Mouse (Mus musculus) embryonic fibroblast, embryonic 13.5 days (primary cell): ENCODE measurements around the gene Zfp819. TPM values are rescaled to one million over a fixed set of nuclear protein-coding genes. Genes with fewer than 3 reads are reported as not detected.

ENCODE experiments used
- H3K27ac ChIP-seq: 2 replicates; pipeline ENCODE4 v1.5.1; 2012; ENCODE audit warnings: low read length, control low read depth, inconsistent platforms; ENCODE audit not compliant: insufficient read depth
- H3K4me1 ChIP-seq: 2 replicates; pipeline ENCODE4 v1.6.1; 2011; ENCODE audit warnings: low read length; ENCODE audit not compliant: control insufficient read depth, insufficient read depth
- H3K4me3 ChIP-seq: 2 replicates; pipeline ENCODE4 v1.5.1; 2011; ENCODE audit warnings: mild to moderate bottlenecking, control low read depth, low read length; ENCODE audit not compliant: insufficient read depth
- CTCF ChIP-seq: IDR thresholded peaks from 2 replicates; pipeline ENCODE4 v1.5.1; 2011; ENCODE audit warnings: mild to moderate bottlenecking, control low read depth, low read length, moderate library complexity, borderline replicate concordance; ENCODE audit not compliant: insufficient read depth
- POLR2A ChIP-seq: IDR thresholded peaks from 2 replicates; pipeline ENCODE4 v1.6.1; 2011; ENCODE audit warnings: low read depth, mild to moderate bottlenecking, control low read depth, low read length, moderate library complexity
- polyA plus RNA-seq: library from polyadenylated mRNA; stranded (reverse); fragments of >200 nt; gene quantifications from 2 replicates; pipeline ENCODE4 v1.2.4, GENCODE M21; 2011; ENCODE audit warnings: low read depth; ENCODE audit not compliant: missing spikeins, insufficient read length

Gene Zfp819
- polyA plus RNA-seq, 1 experiment = not detected

GRCm38 (mm10) chr7:43607743-43608287 is 846 bp downstream of the Zfp819 start:
- H3K4me1 ChIP-seq = no peaks in the 10 kb centered on the region
- no peak overlapping the region for H3K4me3 ChIP-seq
- TF ChIP-seq CTCF (no peak), POLR2A (no peak)
- H3K27ac ChIP-seq = no peak overlapping the region

GRCm38 (mm10) chr7:43608316-43608824 is 1.4 kb downstream of the Zfp819 start:
- H3K27ac ChIP-seq = no peak overlapping the region
- no peaks in the 10 kb centered on the region for H3K4me1 ChIP-seq
- no peak overlapping the region for H3K4me3 ChIP-seq
- TF ChIP-seq POLR2A = no peak
- no peak for TF ChIP-seq CTCF

GRCm38 (mm10) chr7:43613816-43614551 is 7.0 kb downstream of the Zfp819 start:
- Histone ChIP-seq H3K4me3 (no peak overlapping the region), H3K4me1 (no peaks in the 10 kb centered on the region), H3K27ac (no peak overlapping the region)
- no peak for TF ChIP-seq CTCF
- TF ChIP-seq POLR2A = no peak

- Histone ChIP-seq H3K27ac (no peak overlapping the region), H3K4me3 (no peak overlapping the region), H3K4me1 (no peaks in the 10 kb centered on the region)
- TF ChIP-seq POLR2A (no peak), CTCF (no peak)
Observed at GRCm38 (mm10) chr7:43622927-43623326, 16.0 kb downstream of the Zfp819 start.

GRCm38 (mm10) chr7:43623819-43624218 is 16.9 kb downstream of the Zfp819 start:
- Histone ChIP-seq H3K4me3 (no peak overlapping the region), H3K4me1 (no peaks in the 10 kb centered on the region), H3K27ac (no peak overlapping the region)
- TF ChIP-seq CTCF = no peak
- TF ChIP-seq POLR2A = no peak

- no peak for TF ChIP-seq CTCF
- no peak for TF ChIP-seq POLR2A
- no peaks in the 10 kb centered on the region for H3K4me1 ChIP-seq
- H3K4me3 ChIP-seq = no peak overlapping the region
- no peak overlapping the region for H3K27ac ChIP-seq
Observed at GRCm38 (mm10) chr7:43625065-43625464, 18.1 kb downstream of the Zfp819 start.

- TF ChIP-seq POLR2A (no peak), CTCF (no peak)
- no peaks in the 10 kb centered on the region for H3K4me1 ChIP-seq
- no peak overlapping the region for H3K27ac ChIP-seq
- H3K4me3 ChIP-seq = no peak overlapping the region
Observed at GRCm38 (mm10) chr7:43625794-43626422, 18.9 kb downstream of the Zfp819 start.

GRCm38 (mm10) chr7:43633940-43634339 is 27.0 kb downstream of the Zfp819 start:
- no peak overlapping the region for H3K4me3 ChIP-seq
- H3K4me1 ChIP-seq = no peaks in the 10 kb centered on the region
- TF ChIP-seq CTCF = no peak
- no peak for TF ChIP-seq POLR2A
- H3K27ac ChIP-seq = no peak overlapping the region

- Histone ChIP-seq H3K4me1 (no peaks in the 10 kb centered on the region), H3K27ac (no peak within 1 kb of the TSS), H3K4me3 (no peak within 1 kb of the TSS)
- no peak for TF ChIP-seq POLR2A
- TF ChIP-seq CTCF = no peak
Observed at GRCm38 (mm10) chr7:43634500-43634899, 27.5 kb downstream of the Zfp819 start, which contains the start of gene Ceacam18. Gene Ceacam18, plus strand, starts transcription at chr7:43634707.

GRCm38 (mm10) chr7:43636194-43636593 is 29.2 kb downstream of the Zfp819 start:
- H3K27ac ChIP-seq = no peak overlapping the region
- no peak overlapping the region for H3K4me3 ChIP-seq
- no peaks in the 10 kb centered on the region for H3K4me1 ChIP-seq
- TF ChIP-seq POLR2A (no peak), CTCF (no peak)
